Mouse (Mus musculus): Measurements from ENCODE around the gene Ly6g6f. TPM values are rescaled to one million over a fixed set of nuclear protein-coding genes. Genes with fewer than 3 reads are reported as not detected.

Gene Ly6g6f
- polyA plus RNA-seq, 1 experiment from 2014 or later: 0.12 TPM

GRCm38 (mm10) chr17:35031880-35032279, 53.5 kb downstream of the Ly6g6f start:
- no peak for DNase-seq (ENCODE audit: low spot score)

GRCm38 (mm10) chr17:35031272-35031671, 54.1 kb downstream of the Ly6g6f start:
- DNase-seq (ENCODE audit: low spot score): no peak

Other genes with a start within 250 kb of the Ly6g6f start
- 39.3 and 48.6 TPM in 2 replicates for gene Stk19, start 248.7 kb downstream of the Ly6g6f start, polyA plus RNA-seq (2015; fragmentation: Nextera tagmentation; extraction: Ambion mirVana)
- 48.8 and 53.3 TPM in 2 replicates for gene Dxo, start 248.6 kb downstream of the Ly6g6f start, polyA plus RNA-seq (2015; fragmentation: Nextera tagmentation; extraction: Ambion mirVana)
- gene Skiv2l, start 235.4 kb downstream of the Ly6g6f start, polyA plus RNA-seq (2015; fragmentation: Nextera tagmentation; extraction: Ambion mirVana): 49.7 and 50.1 TPM in 2 replicates
- 82.4 and 88.6 TPM in 2 replicates for gene Nelfe, start 235.2 kb downstream of the Ly6g6f start, polyA plus RNA-seq (2015; fragmentation: Nextera tagmentation; extraction: Ambion mirVana)
- gene Cfb, start 223.1 kb downstream of the Ly6g6f start, polyA plus RNA-seq (2015; fragmentation: Nextera tagmentation; extraction: Ambion mirVana): 5.2 and 6.2 TPM in 2 replicates
- gene Zbtb12, start 206.1 kb downstream of the Ly6g6f start, polyA plus RNA-seq (2015; fragmentation: Nextera tagmentation; extraction: Ambion mirVana): 1.6 and 1.7 TPM in 2 replicates
- not detected in 2 replicates for gene Gm20547, start 203.6 kb downstream of the Ly6g6f start, polyA plus RNA-seq (2015; fragmentation: Nextera tagmentation; extraction: Ambion mirVana)
- gene C2, start 187.3 kb downstream of the Ly6g6f start, polyA plus RNA-seq (2015; fragmentation: Nextera tagmentation; extraction: Ambion mirVana): 7.6 TPM in 2 replicates
- gene Ehmt2, start 187.1 kb downstream of the Ly6g6f start, polyA plus RNA-seq (2015; fragmentation: Nextera tagmentation; extraction: Ambion mirVana): 38.6 and 47.9 TPM in 2 replicates
- 0.57 and 0.81 TPM in 2 replicates for gene Slc44a4, start 171.1 kb downstream of the Ly6g6f start, polyA plus RNA-seq (2015; fragmentation: Nextera tagmentation; extraction: Ambion mirVana)
- 25.7 and 28.2 TPM in 2 replicates for gene Neu1, start 154.4 kb downstream of the Ly6g6f start, polyA plus RNA-seq (2015; fragmentation: Nextera tagmentation; extraction: Ambion mirVana)
- gene Hspa1b, start 126.4 kb downstream of the Ly6g6f start, polyA plus RNA-seq (2015; fragmentation: Nextera tagmentation; extraction: Ambion mirVana): 0.72 and 0.83 TPM in 2 replicates
- not detected in 2 replicates for gene Gm20481, start 115.7 kb downstream of the Ly6g6f start, polyA plus RNA-seq (2015; fragmentation: Nextera tagmentation; extraction: Ambion mirVana)
- gene Hspa1a, start 113.5 kb downstream of the Ly6g6f start, polyA plus RNA-seq (2015; fragmentation: Nextera tagmentation; extraction: Ambion mirVana): 6.8 and 7.6 TPM in 2 replicates
- 0.09 and 0.27 TPM in 2 replicates for gene Hspa1l, start 112.9 kb downstream of the Ly6g6f start, polyA plus RNA-seq (2015; fragmentation: Nextera tagmentation; extraction: Ambion mirVana)
- gene Lsm2, start 103.7 kb downstream of the Ly6g6f start, polyA plus RNA-seq (2015; fragmentation: Nextera tagmentation; extraction: Ambion mirVana): 179 and 197 TPM in 2 replicates
- 125 and 138 TPM in 2 replicates for gene Vars, start 84.6 kb downstream of the Ly6g6f start, polyA plus RNA-seq (2015; fragmentation: Nextera tagmentation; extraction: Ambion mirVana)
- gene Vwa7, start 69.0 kb downstream of the Ly6g6f start, polyA plus RNA-seq (2015; fragmentation: Nextera tagmentation; extraction: Ambion mirVana): 0.26 and 0.36 TPM in 2 replicates
- gene Sapcd1, start 57.6 kb downstream of the Ly6g6f start, polyA plus RNA-seq (2015; fragmentation: Nextera tagmentation; extraction: Ambion mirVana): 18.2 and 22.5 TPM in 2 replicates
- gene Msh5, start 38.9 kb downstream of the Ly6g6f start, polyA plus RNA-seq (2015; fragmentation: Nextera tagmentation; extraction: Ambion mirVana): 8.9 and 13.5 TPM in 2 replicates
- gene Clic1, start 35.6 kb downstream of the Ly6g6f start, polyA plus RNA-seq (2015; fragmentation: Nextera tagmentation; extraction: Ambion mirVana): 501 and 524 TPM in 2 replicates
- 51.6 and 57.5 TPM in 2 replicates for gene Ddah2, start 26.6 kb downstream of the Ly6g6f start, polyA plus RNA-seq (2015; fragmentation: Nextera tagmentation; extraction: Ambion mirVana)
- gene Ly6g6c, start 20.2 kb downstream of the Ly6g6f start, polyA plus RNA-seq (2015; fragmentation: Nextera tagmentation; extraction: Ambion mirVana): 0.27 and 0.57 TPM in 2 replicates
- gene Mpig6b, start 19.4 kb downstream of the Ly6g6f start, polyA plus RNA-seq (2015; fragmentation: Nextera tagmentation; extraction: Ambion mirVana): 0.06 and 0.08 TPM in 2 replicates
- 0.89 and 1.0 TPM in 2 replicates for gene Ly6g6e, start 8.7 kb downstream of the Ly6g6f start, polyA plus RNA-seq (2015; fragmentation: Nextera tagmentation; extraction: Ambion mirVana)
- gene Ly6g6d, start 7.5 kb downstream of the Ly6g6f start, polyA plus RNA-seq (2015; fragmentation: Nextera tagmentation; extraction: Ambion mirVana): 0.55 and 0.60 TPM in 2 replicates
- gene Abhd16a, start 3.7 kb upstream of the Ly6g6f start, polyA plus RNA-seq (2015; fragmentation: Nextera tagmentation; extraction: Ambion mirVana): 85.3 and 90.6 TPM in 2 replicates
- 0.37 TPM in 1 of 2 replicates, not detected in the other for gene Ly6g5c, start 22.7 kb upstream of the Ly6g6f start, polyA plus RNA-seq (2015; fragmentation: Nextera tagmentation; extraction: Ambion mirVana)
- 3.7 and 4.0 TPM in 2 replicates for gene Ly6g5b, start 29.8 kb upstream of the Ly6g6f start, polyA plus RNA-seq (2015; fragmentation: Nextera tagmentation; extraction: Ambion mirVana)
- gene Gpank1, start 35.8 kb upstream of the Ly6g6f start, polyA plus RNA-seq (2015; fragmentation: Nextera tagmentation; extraction: Ambion mirVana): 26.9 and 31.2 TPM in 2 replicates
- gene Csnk2b, start 36.4 kb upstream of the Ly6g6f start, polyA plus RNA-seq (2015; fragmentation: Nextera tagmentation; extraction: Ambion mirVana): 348 and 353 TPM in 2 replicates
- 11.2 and 14.7 TPM in 2 replicates for gene D17H6S53E, start 40.8 kb upstream of the Ly6g6f start, polyA plus RNA-seq (2015; fragmentation: Nextera tagmentation; extraction: Ambion mirVana)
- 0.18 and 0.21 TPM in 2 replicates for gene Apom, start 46.4 kb upstream of the Ly6g6f start, polyA plus RNA-seq (2015; fragmentation: Nextera tagmentation; extraction: Ambion mirVana)
- gene Bag6, start 49.6 kb upstream of the Ly6g6f start, polyA plus RNA-seq (2015; fragmentation: Nextera tagmentation; extraction: Ambion mirVana): 42.3 and 48.0 TPM in 2 replicates
- gene Prrc2a, start 79.3 kb upstream of the Ly6g6f start, polyA plus RNA-seq (2015; fragmentation: Nextera tagmentation; extraction: Ambion mirVana): 81.3 and 113 TPM in 2 replicates
- gene Aif1, start 90.5 kb upstream of the Ly6g6f start, polyA plus RNA-seq (2015; fragmentation: Nextera tagmentation; extraction: Ambion mirVana): 45.2 and 47.2 TPM in 2 replicates
- gene Lst1, start 102.8 kb upstream of the Ly6g6f start, polyA plus RNA-seq (2015; fragmentation: Nextera tagmentation; extraction: Ambion mirVana): 35.3 and 41.8 TPM in 2 replicates
- gene Ltb, start 108.8 kb upstream of the Ly6g6f start, polyA plus RNA-seq (2015; fragmentation: Nextera tagmentation; extraction: Ambion mirVana): 144 and 167 TPM in 2 replicates
- 4.2 and 5.7 TPM in 2 replicates for gene Tnf, start 116.4 kb upstream of the Ly6g6f start, polyA plus RNA-seq (2015; fragmentation: Nextera tagmentation; extraction: Ambion mirVana)
- gene Lta, start 119.7 kb upstream of the Ly6g6f start, polyA plus RNA-seq (2015; fragmentation: Nextera tagmentation; extraction: Ambion mirVana): 4.4 and 4.7 TPM in 2 replicates
- gene Gm16181, start 135.2 kb upstream of the Ly6g6f start, polyA plus RNA-seq (2015; fragmentation: Nextera tagmentation; extraction: Ambion mirVana): 0.26 and 0.69 TPM in 2 replicates
- 1.3 and 1.8 TPM in 2 replicates for gene Atp6v1g2, start 148.1 kb upstream of the Ly6g6f start, polyA plus RNA-seq (2015; fragmentation: Nextera tagmentation; extraction: Ambion mirVana)
- gene Nfkbil1, start 150.2 kb upstream of the Ly6g6f start, polyA plus RNA-seq (2015; fragmentation: Nextera tagmentation; extraction: Ambion mirVana): 14.0 and 16.8 TPM in 2 replicates
- 423 and 446 TPM in 2 replicates for gene Ddx39b, start 156.1 kb upstream of the Ly6g6f start, polyA plus RNA-seq (2015; fragmentation: Nextera tagmentation; extraction: Ambion mirVana)
- gene H2-D1, start 177.1 kb upstream of the Ly6g6f start, polyA plus RNA-seq (2015; fragmentation: Nextera tagmentation; extraction: Ambion mirVana): 441 and 555 TPM in 2 replicates
- 1.4 and 1.9 TPM in 2 replicates for gene H2-Q1, start 234.8 kb upstream of the Ly6g6f start, polyA plus RNA-seq (2015; fragmentation: Nextera tagmentation; extraction: Ambion mirVana)

Measured in thymus, postnatal 0 days (tissue).